Mouse (Mus musculus): ENCODE data around the gene Il1r2. TPM values are rescaled to one million over a fixed set of nuclear protein-coding genes. Genes with fewer than 3 reads are reported as not detected.

The Il1r2 gene
- polyA plus RNA-seq, 1 experiment from 2014 or later = 10.7 TPM

DNA sequence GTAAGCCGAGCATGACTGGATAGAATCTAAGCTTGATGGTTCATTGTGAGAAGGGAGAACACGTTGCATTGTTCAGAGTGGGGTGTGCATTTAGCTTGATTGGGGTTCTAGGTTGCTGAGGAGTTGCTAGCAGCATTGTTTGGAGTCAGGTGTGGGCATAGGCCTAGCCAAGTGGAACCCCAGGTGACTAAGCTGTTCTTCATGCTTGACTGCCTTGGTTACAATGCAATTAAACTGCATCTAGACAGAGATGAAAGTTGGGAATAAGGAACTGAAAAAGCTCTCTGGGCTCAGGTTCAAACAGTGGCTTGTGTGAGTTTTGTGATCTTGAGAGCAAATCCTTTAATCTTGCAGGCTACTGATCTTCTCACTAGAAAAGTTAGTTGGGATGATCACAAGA is 55.4 kb downstream of the Il1r2 start:
- no peak for DNase-seq (ENCODE audit: low spot score)

DNA sequence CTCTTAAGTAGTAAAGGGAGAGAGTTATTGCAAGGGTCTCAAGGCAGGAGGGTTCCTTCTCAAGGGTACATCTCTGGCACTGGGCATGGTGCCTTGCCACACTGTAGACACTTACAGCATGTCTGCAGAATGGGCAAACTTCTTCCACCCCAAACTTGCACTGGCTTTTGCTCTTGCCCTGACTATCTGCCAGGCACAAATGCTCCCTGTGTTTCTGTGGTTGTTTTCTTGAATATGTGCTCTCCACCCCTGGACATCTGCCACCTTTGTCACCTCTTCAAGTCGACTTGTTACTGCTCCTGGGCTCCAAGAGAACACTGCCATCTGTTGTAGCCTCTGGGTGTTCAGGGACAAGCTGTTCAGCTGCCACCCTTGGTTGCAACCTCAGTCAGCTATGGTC is 57.8 kb downstream of the Il1r2 start:
- no peak for DNase-seq (ENCODE audit: low spot score)

DNA sequence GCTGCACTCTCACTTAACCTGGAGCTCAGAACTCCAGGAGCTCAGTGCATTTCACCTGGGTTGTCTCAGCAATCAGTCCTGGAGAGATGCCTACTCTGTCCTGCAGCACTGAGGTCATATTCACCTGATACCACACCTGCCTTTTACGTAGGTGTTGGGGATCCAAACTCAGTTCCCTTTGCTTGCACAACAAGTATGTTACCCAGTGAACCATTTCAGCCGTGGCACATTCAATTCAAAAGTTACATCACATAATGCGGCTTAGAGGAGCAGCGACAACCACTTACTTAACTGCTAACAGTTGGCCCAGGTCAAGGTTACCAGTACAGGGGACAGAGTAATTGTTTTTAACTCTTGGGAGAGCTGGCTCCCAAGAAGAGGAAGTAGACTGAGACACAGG is 58.8 kb downstream of the Il1r2 start:
- DNase-seq (ENCODE audit: low spot score) = no peak

DNA sequence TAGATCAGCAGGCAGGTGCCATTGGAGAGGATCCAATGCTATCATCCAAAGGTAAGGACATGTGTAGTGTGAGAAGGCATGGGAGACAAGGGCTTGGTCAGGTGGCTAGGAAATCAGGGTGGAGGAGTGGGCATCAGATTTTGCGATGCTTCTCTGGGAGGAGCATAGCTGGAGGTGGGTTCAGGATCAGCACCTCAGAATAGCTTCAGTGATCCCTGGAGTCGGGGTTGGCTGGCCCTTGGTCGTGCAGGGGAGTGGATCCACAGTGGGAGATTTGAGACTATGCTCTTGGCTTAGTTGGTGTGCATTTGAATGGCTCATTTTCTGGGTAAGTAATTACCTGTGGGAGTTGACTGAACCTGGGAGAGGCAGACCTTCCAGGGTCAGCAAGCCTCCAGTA is 59.7 kb downstream of the Il1r2 start:
- no peak for DNase-seq (ENCODE audit: low spot score)

DNA sequence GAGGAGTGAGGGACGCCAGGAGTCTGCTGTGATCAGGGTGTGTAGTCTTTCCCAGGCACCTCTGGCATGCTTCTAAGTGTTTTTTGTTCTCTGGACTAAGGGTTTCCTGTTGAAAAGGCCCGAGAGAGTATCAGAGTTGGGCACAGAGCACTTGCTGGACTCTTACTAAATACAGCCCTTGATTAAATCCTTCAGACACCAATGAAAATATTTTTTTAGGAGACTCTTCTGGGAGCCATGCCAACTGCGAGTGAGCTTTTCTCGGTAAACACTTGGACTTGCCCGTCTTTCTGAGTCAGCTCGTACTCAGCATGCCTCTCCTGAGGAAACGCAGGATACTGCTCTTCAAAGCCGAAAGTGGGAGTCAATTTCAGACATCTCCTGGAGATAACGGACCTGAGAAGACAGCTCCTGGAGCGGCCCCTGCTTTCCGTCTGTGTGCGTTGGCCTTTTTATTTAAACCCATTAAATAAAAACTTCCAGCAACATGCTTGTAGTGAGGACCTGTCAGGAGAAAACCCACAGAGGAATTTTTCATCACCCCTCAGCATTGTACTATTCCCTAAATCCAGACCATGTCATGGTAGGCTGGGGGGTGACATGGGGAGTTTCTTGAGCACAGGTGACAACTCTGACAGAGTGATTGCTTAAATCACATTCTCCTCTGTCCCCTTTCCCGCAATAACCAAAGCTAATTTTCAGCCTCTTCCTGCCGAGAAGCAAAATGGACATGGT is 66.1 kb downstream of the Il1r2 start:
- no peak for DNase-seq (ENCODE audit: low spot score)

DNA sequence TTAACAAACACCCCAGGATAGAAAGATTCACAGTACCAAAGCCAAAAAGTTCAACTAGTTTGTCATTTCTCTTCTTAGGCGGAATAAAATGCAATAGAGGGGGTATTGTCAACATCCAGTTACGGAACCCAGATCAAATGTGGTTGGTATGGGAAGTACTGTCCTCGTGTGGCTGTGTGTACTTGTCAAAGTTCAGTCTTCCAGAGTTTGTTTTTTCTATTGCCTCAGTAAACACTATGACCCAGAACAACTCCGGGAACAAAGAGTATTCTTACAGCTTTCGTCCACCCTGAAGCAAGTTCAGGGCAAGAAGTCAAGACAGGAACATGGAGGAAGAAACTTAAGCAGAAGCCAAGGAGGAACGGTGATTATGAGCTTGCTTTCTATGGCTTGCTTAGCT is 82.2 kb downstream of the Il1r2 start:
- DNase-seq (ENCODE audit: low spot score) = no peak

- DNase-seq (ENCODE audit: low spot score) = no peak
These were observed 89.5 kb downstream of the Il1r2 start for GRCm38 (mm10) chr1:40163329-40163917.

GRCm38 (mm10) chr1:40164331-40164730 is 90.5 kb downstream of the Il1r2 start:
- DNase-seq (ENCODE audit: low spot score) = no peak

GRCm38 (mm10) chr1:40167585-40167984 is 93.7 kb downstream of the Il1r2 start:
- no peak for DNase-seq (ENCODE audit: low spot score)

DNA sequence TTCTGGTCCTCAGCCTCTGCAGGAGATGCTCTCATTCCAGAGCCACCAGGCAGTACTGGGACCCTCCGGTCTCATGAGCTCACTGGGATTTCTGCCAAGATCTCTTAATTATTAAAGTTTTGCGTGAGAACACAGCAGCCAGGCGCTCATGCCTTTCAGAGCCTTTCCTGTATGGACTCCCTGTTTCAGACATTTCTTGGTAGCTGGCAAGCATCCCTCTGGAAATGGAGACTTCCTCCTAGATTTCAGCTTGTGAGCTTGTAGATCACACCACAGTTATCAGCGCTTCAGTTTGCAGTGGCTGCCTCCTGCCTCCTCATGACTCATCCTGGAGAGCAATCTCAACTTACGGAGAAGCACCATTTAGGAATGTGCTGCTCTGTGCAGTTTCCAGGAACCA is 98.0 kb downstream of the Il1r2 start:
- no peak for DNase-seq (ENCODE audit: low spot score)

- DNase-seq (ENCODE audit: low spot score) = no peak
These were observed 100.3 kb downstream of the Il1r2 start for GRCm38 (mm10) chr1:40174146-40174545.

Other genes starting within 250 kb of the Il1r2 start
- 19.7 and 32.0 TPM in 2 replicates for gene Map4k4, start 173.2 kb upstream of the Il1r2 start, polyA plus RNA-seq (2015; fragmentation: Nextera tagmentation; extraction: Ambion mirVana)
- gene Il1r1, start 151.0 kb downstream of the Il1r2 start, polyA plus RNA-seq (2015; fragmentation: Nextera tagmentation; extraction: Ambion mirVana) = 6.5 and 7.5 TPM in 2 replicates

Data from thymus, postnatal 0 days (tissue).